Mouse (Mus musculus): ENCODE measurements at regions not wholly inside any gene's neighbourhood (a gene's known extent, or its start where the extent isn't known, plus 50 kb on each side); places are given as distances from the start of the nearest gene placed in this dataset.

GRCm38 (mm10) chr9:58421702-58422392 lies 51.6 kb upstream of the Tbc1d21 start:
- peak; percentile 55; the same call in 1 of the 2 replicates for ATAC-seq
- no peaks in the 10 kb centered on the region for H3K27me3 ChIP-seq (replicated peaks; ENCODE audit: control insufficient read depth, insufficient read depth, low read length)
- no peak overlapping the region for H3K9ac ChIP-seq (ENCODE audit: low read depth, low read length)
- H3K9me3 ChIP-seq (ENCODE audit: control insufficient read depth, low read length): no peaks in the 10 kb centered on the region
- no peak overlapping the region for H3K4me3 ChIP-seq (ENCODE audit: low read length)
- peak overlapping the region; percentile 8; the same call in 1 of the 2 replicates for H3K27ac ChIP-seq (ENCODE audit: low read depth, low read length)
- 33% methylated on average over 9 of the region's 9 CpGs for WGBS
- no peak overlapping the region for H3K4me2 ChIP-seq (ENCODE audit: low read length)
- no peaks in the 10 kb centered on the region for H3K36me3 ChIP-seq (ENCODE audit: control insufficient read depth, insufficient read depth, low read length)
- peaks cover 18% of the 10 kb centered on the region for H3K4me1 ChIP-seq (ENCODE audit: control insufficient read depth, insufficient read depth, low read depth, low read length)

- WGBS: 81% methylated on average over 7 of the region's 7 CpGs
- Histone ChIP-seq H3K27me3 (replicated peaks; ENCODE audit: control insufficient read depth, insufficient read depth, low read length) (no peaks in the 10 kb centered on the region), H3K4me2 (ENCODE audit: low read length) (no peak overlapping the region), H3K9me3 (ENCODE audit: control insufficient read depth, low read length) (no peaks in the 10 kb centered on the region), H3K36me3 (ENCODE audit: control insufficient read depth, insufficient read depth, low read length) (no peaks in the 10 kb centered on the region), H3K9ac (ENCODE audit: low read depth, low read length) (no peak overlapping the region), H3K4me1 (ENCODE audit: control insufficient read depth, insufficient read depth, low read depth, low read length) (peaks cover 3% of the 10 kb centered on the region), H3K4me3 (ENCODE audit: low read length) (no peak overlapping the region), H3K27ac (ENCODE audit: low read depth, low read length) (no peak overlapping the region)
- ATAC-seq: no peak
These were observed 58.5 kb upstream of the Tbc1d21 start for GRCm38 (mm10) chr9:58428795-58429194.

DNA sequence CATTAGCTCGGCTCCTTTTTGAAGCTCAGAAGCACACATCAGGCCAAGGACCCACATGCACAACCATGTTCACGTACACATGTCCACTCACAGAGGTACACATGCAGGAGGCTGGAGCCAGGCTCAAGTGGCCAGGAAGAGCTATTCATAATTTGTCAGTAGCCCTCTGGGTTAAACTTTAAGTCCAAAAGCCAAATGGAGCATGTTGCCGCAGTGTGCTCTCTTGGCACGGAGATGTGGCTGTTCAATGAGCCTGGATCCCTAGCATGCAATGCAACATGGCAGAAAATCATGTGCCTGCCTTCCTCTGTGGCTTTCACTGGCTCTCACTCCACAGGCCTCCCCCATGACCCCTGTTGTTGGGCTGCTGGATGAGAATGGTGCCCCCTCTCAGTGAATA lies 57.6 kb upstream of the Insyn1 start:
- no peak for ATAC-seq
- Histone ChIP-seq H3K9ac (ENCODE audit: low read depth, low read length) (no peak overlapping the region), H3K4me3 (ENCODE audit: low read length) (no peak overlapping the region), H3K36me3 (ENCODE audit: control insufficient read depth, insufficient read depth, low read length) (no peaks in the 10 kb centered on the region), H3K9me3 (ENCODE audit: control insufficient read depth, low read length) (no peaks in the 10 kb centered on the region), H3K4me2 (ENCODE audit: low read length) (no peak overlapping the region), H3K27ac (ENCODE audit: low read depth, low read length) (no peak overlapping the region), H3K27me3 (replicated peaks; ENCODE audit: control insufficient read depth, insufficient read depth, low read length) (no peaks in the 10 kb centered on the region), H3K4me1 (ENCODE audit: control insufficient read depth, insufficient read depth, low read depth, low read length) (peaks cover 4% of the 10 kb centered on the region)
- WGBS: 90% methylated on average over 4 of the region's 4 CpGs

DNA sequence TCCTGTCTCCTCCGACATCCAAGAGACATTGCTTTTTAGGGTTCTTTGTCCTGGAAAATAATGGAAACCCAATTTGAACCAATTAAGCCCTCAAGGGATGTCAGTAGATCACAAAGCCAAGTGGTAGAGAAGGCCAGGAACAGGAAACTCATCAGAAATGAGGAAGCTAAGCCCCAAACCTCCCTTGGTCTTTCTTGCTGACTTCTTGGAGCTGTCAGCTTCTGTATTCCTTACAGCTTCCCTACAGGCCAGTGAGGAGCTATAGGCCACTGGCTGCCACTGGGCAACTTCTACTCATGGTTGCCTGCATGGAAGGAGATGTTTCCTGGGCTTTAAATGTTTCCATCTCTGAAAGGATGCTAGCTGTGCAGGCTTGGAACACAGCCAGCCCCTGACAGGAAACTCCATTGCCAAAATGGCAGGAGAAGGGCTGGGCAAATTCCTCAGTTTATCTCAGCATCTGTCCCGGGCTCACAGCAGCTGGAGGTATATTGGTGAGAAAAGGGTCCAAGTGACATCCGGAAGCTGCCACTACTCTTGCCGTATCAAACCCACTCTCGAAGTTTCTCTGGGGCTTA lies 55.5 kb upstream of the Insyn1 start:
- Histone ChIP-seq H3K9me3 (ENCODE audit: control insufficient read depth, low read length) (no peaks in the 10 kb centered on the region), H3K9ac (ENCODE audit: low read depth, low read length) (no peak overlapping the region), H3K4me1 (ENCODE audit: control insufficient read depth, insufficient read depth, low read depth, low read length) (peaks cover 13% of the 10 kb centered on the region), H3K4me2 (ENCODE audit: low read length) (no peak overlapping the region), H3K27me3 (replicated peaks; ENCODE audit: control insufficient read depth, insufficient read depth, low read length) (no peaks in the 10 kb centered on the region), H3K4me3 (ENCODE audit: low read length) (no peak overlapping the region), H3K36me3 (ENCODE audit: control insufficient read depth, insufficient read depth, low read length) (no peaks in the 10 kb centered on the region), H3K27ac (ENCODE audit: low read depth, low read length) (no peak overlapping the region)
- WGBS: 69% methylated on average over 5 of the region's 5 CpGs
- no peak for ATAC-seq

GRCm38 (mm10) chr9:58436246-58437091 lies 51.9 kb upstream of the Insyn1 start:
- Histone ChIP-seq H3K9ac (ENCODE audit: low read depth, low read length) (no peak overlapping the region), H3K9me3 (ENCODE audit: control insufficient read depth, low read length) (no peaks in the 10 kb centered on the region), H3K27ac (ENCODE audit: low read depth, low read length) (no peak overlapping the region), H3K4me2 (ENCODE audit: low read length) (no peak overlapping the region), H3K4me1 (ENCODE audit: control insufficient read depth, insufficient read depth, low read depth, low read length) (peaks cover 35% of the 10 kb centered on the region), H3K36me3 (ENCODE audit: control insufficient read depth, insufficient read depth, low read length) (no peaks in the 10 kb centered on the region), H3K27me3 (replicated peaks; ENCODE audit: control insufficient read depth, insufficient read depth, low read length) (no peaks in the 10 kb centered on the region), H3K4me3 (ENCODE audit: low read length) (no peak overlapping the region)
- 76% methylated on average over 10 of the region's 10 CpGs for WGBS
- ATAC-seq: no peak

- Histone ChIP-seq H3K4me1 (ENCODE audit: control insufficient read depth, insufficient read depth, low read depth, low read length) (peaks cover 42% of the 10 kb centered on the region), H3K4me2 (ENCODE audit: low read length) (no peak overlapping the region), H3K36me3 (ENCODE audit: control insufficient read depth, insufficient read depth, low read length) (no peaks in the 10 kb centered on the region), H3K4me3 (ENCODE audit: low read length) (no peak overlapping the region), H3K9me3 (ENCODE audit: control insufficient read depth, low read length) (no peaks in the 10 kb centered on the region), H3K27ac (ENCODE audit: low read depth, low read length) (no peak overlapping the region), H3K27me3 (replicated peaks; ENCODE audit: control insufficient read depth, insufficient read depth, low read length) (no peaks in the 10 kb centered on the region), H3K9ac (ENCODE audit: low read depth, low read length) (no peak overlapping the region)
- WGBS: 37% methylated on average over 11 of the region's 11 CpGs
- ATAC-seq: no peak
These were observed 50.9 kb upstream of the Insyn1 start for GRCm38 (mm10) chr9:58437541-58437940.

DNA sequence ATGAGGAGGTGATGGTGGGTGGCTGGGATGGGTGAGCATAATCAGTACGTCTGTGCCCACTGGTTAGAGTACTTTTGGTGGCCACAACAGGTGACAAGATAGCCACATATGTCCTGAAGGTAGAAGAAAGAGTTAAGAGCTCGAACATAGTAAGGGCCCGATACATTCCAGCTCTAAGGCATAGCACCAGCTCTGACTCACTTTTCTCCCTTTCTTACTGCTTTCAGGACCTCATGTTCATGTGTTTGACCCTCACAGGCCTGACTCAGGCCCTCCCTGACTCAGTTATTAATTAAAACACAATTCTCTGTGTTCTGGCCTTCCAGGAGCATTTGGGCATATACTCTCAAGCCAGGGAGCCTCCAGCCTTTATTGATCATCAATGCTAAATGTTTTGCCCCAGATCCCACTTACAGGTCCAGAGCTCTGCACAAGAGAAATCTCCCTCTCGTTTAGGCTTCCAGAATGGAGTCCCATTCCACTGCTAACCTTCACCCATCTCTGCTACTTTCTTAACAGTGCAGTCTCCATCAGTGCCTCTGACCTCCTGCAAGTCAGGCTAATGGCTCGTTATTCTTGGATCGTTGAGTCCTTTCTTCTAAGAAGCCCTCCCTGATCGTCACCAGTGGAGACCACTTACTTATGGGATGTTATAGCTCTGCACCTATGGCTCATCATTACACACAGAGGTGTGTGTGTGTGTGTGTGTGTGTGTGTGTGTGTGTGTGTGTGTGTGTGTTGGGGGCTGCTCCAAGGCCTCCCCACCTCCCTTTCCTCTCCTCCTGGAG lies 50.1 kb upstream of the Insyn1 start:
- Histone ChIP-seq H3K9ac (ENCODE audit: low read depth, low read length) (no peak overlapping the region; the same call in 1 of the 2 replicates), H3K27ac (ENCODE audit: low read depth, low read length) (no peak overlapping the region), H3K4me2 (ENCODE audit: low read length) (no peak overlapping the region), H3K36me3 (ENCODE audit: control insufficient read depth, insufficient read depth, low read length) (no peaks in the 10 kb centered on the region), H3K4me1 (ENCODE audit: control insufficient read depth, insufficient read depth, low read depth, low read length) (peaks cover 41% of the 10 kb centered on the region), H3K4me3 (ENCODE audit: low read length) (no peak overlapping the region), H3K27me3 (replicated peaks; ENCODE audit: control insufficient read depth, insufficient read depth, low read length) (no peaks in the 10 kb centered on the region), H3K9me3 (ENCODE audit: control insufficient read depth, low read length) (no peaks in the 10 kb centered on the region)
- WGBS: 57% methylated on average over 7 of the region's 7 CpGs
- no peak for ATAC-seq

Data from hindbrain, embryonic 16.5 days (tissue).